Mouse (Mus musculus) C2C12 (cell line): ENCODE data around the gene Brpf1.

Experiments used
- CEBPB ChIP-seq: IDR thresholded peaks from one replicate; pipeline ENCODE4 v1.6.1; 2011; ENCODE audit warnings: low read depth, mild to moderate bottlenecking, control low read depth, moderate library complexity
- CTCF ChIP-seq: IDR thresholded peaks from one replicate; pipeline ENCODE4 v1.5.1; 2011; ENCODE audit not compliant: control insufficient read depth, insufficient read depth, insufficient read length
- FOSL1 ChIP-seq: IDR thresholded peaks from one replicate; pipeline ENCODE4 v1.8.0; 2011; ENCODE audit warnings: mild to moderate bottlenecking, low read length; ENCODE audit not compliant: poor library complexity, insufficient read depth, severe bottlenecking
- MAX ChIP-seq: IDR thresholded peaks from one replicate; pipeline ENCODE4 v1.6.1; 2011; ENCODE audit warnings: mild to moderate bottlenecking, control low read depth
- USF1 ChIP-seq: IDR thresholded peaks from one replicate; pipeline ENCODE4 v1.6.1; 2011; ENCODE audit warnings: low read depth, mild to moderate bottlenecking, control low read depth, moderate library complexity

DNA sequence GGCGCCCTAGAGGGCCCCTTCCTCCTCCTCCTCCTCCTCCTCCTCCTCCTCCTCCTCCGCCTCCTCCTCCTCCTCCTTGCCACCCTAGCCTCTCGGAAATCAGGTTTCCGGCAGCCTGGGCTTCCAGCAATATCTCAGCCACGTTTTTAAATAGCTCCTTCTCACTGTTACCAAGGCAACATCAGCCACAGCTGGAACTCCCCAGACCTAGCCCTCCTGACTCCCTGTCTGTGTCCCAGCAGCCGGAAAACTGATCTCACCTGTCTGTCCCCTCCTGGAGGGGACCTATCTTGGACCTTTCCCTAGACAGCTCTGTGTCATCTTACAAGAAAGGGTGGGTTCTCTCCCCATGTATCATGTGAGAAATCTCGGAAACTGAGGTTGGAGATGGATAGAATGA, 35.4 kb downstream of the Brpf1 start:
- TF ChIP-seq USF1 (no peak), FOSL1 (no peak), CEBPB (no peak), CTCF (no peak), MAX (no peak)
